Mouse (Mus musculus): ENCODE data around the gene Acap1. TPM values are rescaled to one million over a fixed set of nuclear protein-coding genes. Genes with fewer than 3 reads are reported as not detected.
"Not testable (repeated sequence)": the region's sequence is repeated elsewhere in the genome, so short reads cannot be mapped to it uniquely, and the experiment has no call there.

The Acap1 gene
- polyA plus RNA-seq, 1 experiment from 2014 or later, result 7.1 TPM

DNA sequence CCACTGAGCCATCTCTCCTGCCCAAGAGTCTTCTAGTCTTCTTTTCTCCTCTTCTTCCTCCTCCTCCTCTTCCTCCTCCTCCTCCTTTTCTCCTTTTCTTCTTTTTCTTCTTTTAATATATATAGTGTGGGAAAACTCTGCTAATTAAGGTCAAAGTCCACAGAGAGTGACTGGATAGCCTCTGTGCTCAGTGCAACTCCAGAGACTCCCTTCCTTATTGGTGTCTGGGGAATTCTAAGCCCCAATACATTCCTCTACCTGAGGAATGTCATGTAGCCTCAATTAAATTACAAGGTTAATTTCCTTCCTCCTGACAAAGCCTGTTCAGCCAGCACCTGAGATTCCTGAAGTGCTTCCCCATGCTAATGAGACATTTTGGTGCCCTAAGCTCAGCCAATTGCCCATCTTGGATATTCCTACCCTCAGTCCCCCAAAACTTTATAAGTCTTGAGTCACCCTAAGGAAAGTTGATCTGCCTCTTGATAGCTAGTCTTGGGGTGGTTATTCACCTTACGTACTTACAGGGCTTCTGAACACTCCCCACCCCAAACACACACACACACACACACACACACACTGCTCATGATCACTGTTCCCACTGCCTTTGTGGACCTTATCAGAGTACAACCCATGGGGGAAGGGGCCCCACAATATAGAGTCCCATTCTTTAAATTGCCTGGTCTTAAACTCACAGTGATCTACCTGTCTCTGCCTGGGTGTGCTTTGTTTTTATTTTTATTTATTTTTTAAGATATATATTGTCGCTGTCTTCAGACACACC, 24.9 kb downstream of the Acap1 start:
- no peaks in the 10 kb centered on the region for H3K36me3 ChIP-seq (replicated peaks; ENCODE audit: insufficient read depth, low read length)
- no peak for DNase-seq
- H3K4me1 ChIP-seq (ENCODE audit: insufficient read depth), result peaks cover 5% of the 10 kb centered on the region; the same call in 1 of the 2 replicates
- no peak overlapping the region for H3K27ac ChIP-seq (ENCODE audit: low read depth)
- no peaks in the 10 kb centered on the region for H3K9me3 ChIP-seq (ENCODE audit: low read length)
- 78% methylated on average over 2 of the region's 2 CpGs for WGBS (ENCODE audit: insufficient replicate concordance)
- no peak overlapping the region for H3K4me2 ChIP-seq (ENCODE audit: low read depth, low read length)
- no peak for TF ChIP-seq EP300 (IDR thresholded peaks at IDR 0.05; ENCODE audit: low read depth)
- no peak for TF ChIP-seq CTCF (IDR thresholded peaks at IDR 0.05; ENCODE audit: low read depth)
- H3K4me3 ChIP-seq (ENCODE audit: low read depth, low read length), result no peak overlapping the region
- ATAC-seq, result no peak
- H3K9ac ChIP-seq (replicated peaks), result no peak overlapping the region
- H3K27me3 ChIP-seq (ENCODE audit: insufficient read depth, low read length), result no peaks in the 10 kb centered on the region

DNA sequence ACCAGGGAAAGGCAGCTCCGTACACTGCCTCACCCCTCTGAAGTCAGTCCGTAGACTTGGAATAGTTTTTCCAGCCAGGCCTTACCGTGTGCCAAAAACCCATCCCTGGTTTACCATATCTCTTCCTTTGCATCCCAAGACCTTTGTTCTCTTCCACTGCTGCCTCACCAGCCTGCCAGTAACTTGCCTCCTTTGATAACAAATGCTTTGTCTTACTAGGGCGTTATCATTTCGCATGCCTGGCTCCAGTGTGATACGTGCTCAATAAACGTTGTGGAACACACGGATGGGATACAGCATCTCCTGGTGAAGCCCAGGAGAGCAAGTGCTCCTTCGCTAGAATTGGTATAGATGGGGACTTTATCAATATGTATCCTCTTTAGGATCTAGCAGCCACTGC, 28.0 kb downstream of the Acap1 start:
- no peaks in the 10 kb centered on the region for H3K27me3 ChIP-seq (ENCODE audit: insufficient read depth, low read length)
- H3K36me3 ChIP-seq (replicated peaks; ENCODE audit: insufficient read depth, low read length), result no peaks in the 10 kb centered on the region
- no peak overlapping the region for H3K4me2 ChIP-seq (ENCODE audit: low read depth, low read length)
- H3K27ac ChIP-seq (ENCODE audit: low read depth), result no peak overlapping the region
- DNase-seq (no peak), ATAC-seq (no peak)
- TF ChIP-seq EP300 (IDR thresholded peaks at IDR 0.05; ENCODE audit: low read depth), result no peak
- no peak for TF ChIP-seq CTCF (IDR thresholded peaks at IDR 0.05; ENCODE audit: low read depth)
- 43% methylated on average over 9 of the region's 9 CpGs for WGBS (ENCODE audit: insufficient replicate concordance)
- no peak overlapping the region for H3K4me3 ChIP-seq (ENCODE audit: low read depth, low read length)
- no peak overlapping the region for H3K9ac ChIP-seq (replicated peaks)
- peaks cover 10% of the 10 kb centered on the region for H3K4me1 ChIP-seq (ENCODE audit: insufficient read depth)
- no peaks in the 10 kb centered on the region for H3K9me3 ChIP-seq (ENCODE audit: low read length)

DNA sequence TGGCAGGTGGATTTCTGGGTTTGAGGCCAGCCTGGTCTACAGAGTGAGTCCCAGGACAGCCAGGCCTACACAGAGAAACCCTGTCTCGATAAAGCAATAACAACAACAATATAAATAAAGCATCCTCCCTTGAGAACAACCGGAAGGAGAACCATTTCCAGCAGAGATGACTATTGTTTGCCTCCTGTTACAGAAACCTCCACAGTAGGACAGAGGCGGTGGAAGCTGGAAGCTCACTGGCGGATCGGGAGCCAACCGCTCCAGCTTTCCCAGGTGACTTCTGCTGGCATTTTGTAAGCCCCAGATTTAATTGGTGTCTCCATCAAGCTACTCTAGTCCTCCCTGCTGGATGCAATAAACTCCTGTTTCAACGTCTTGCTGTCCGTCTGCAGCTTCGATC, 29.8 kb downstream of the Acap1 start:
- Histone ChIP-seq H3K4me2 (ENCODE audit: low read depth, low read length) (no peak overlapping the region), H3K9ac (replicated peaks) (no peak overlapping the region), H3K4me1 (ENCODE audit: insufficient read depth) (peaks cover 10% of the 10 kb centered on the region), H3K9me3 (ENCODE audit: low read length) (no peaks in the 10 kb centered on the region), H3K27ac (ENCODE audit: low read depth) (no peak overlapping the region), H3K4me3 (ENCODE audit: low read depth, low read length) (no peak overlapping the region), H3K36me3 (replicated peaks; ENCODE audit: insufficient read depth, low read length) (no peaks in the 10 kb centered on the region), H3K27me3 (ENCODE audit: insufficient read depth, low read length) (no peaks in the 10 kb centered on the region)
- WGBS (ENCODE audit: insufficient replicate concordance), result 88% methylated on average over 9 of the region's 9 CpGs
- DNase-seq, result no peak
- ATAC-seq, result no peak
- TF ChIP-seq CTCF (IDR thresholded peaks at IDR 0.05; ENCODE audit: low read depth), result no peak
- no peak for TF ChIP-seq EP300 (IDR thresholded peaks at IDR 0.05; ENCODE audit: low read depth)

DNA sequence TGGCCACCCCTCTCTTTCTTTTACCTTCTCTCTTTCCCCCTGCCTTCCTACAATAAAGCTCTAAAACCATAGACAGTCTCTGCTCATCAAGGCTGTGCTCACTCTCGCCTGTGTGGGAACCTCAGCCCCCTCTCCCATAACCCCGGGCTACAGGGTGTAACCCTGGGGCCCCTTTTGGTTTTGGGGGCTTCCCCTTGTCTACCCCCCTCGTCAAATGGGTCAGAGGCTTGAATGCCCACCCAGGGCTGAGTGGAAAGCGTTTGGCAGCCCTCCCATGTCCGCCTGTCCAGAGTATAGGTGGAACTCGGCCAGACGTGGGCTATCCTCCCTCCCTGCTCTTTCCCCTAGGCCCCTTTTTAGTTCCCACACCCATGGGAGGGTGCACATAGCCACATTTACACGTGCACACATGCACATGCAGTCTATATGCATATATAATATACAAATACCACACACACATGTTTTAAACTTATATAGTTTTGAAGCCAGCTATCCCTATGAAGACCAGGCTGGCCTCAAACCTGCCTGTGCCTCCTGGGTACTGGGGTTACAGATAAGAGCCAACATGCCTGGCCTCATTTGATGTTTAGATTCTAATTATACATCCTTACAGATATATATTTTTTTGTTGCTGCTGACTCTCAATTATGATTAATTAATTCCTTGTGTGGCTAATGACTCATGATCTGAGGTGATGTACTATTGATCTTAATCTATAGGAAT, 31.0 kb downstream of the Acap1 start:
- Histone ChIP-seq H3K4me1 (ENCODE audit: insufficient read depth) (peaks cover 10% of the 10 kb centered on the region), H3K4me2 (ENCODE audit: low read depth, low read length) (0 out of 2 replicates have a peak overlapping the region, but pooled peaks have one; percentile 7), H3K36me3 (replicated peaks; ENCODE audit: insufficient read depth, low read length) (no peaks in the 10 kb centered on the region), H3K9me3 (ENCODE audit: low read length) (no peaks in the 10 kb centered on the region), H3K27ac (ENCODE audit: low read depth) (no peak overlapping the region), H3K9ac (replicated peaks) (0 out of 2 replicates have a peak overlapping the region, but pooled peaks have one; percentile 21), H3K4me3 (ENCODE audit: low read depth, low read length) (no peak overlapping the region), H3K27me3 (ENCODE audit: insufficient read depth, low read length) (no peaks in the 10 kb centered on the region)
- no peak for TF ChIP-seq EP300 (IDR thresholded peaks at IDR 0.05; ENCODE audit: low read depth)
- TF ChIP-seq CTCF (IDR thresholded peaks at IDR 0.05; ENCODE audit: low read depth), result no peak
- ATAC-seq, result no peak
- WGBS (ENCODE audit: insufficient replicate concordance), result 36% methylated on average over 8 of the region's 8 CpGs
- DNase-seq, result no peak

DNA sequence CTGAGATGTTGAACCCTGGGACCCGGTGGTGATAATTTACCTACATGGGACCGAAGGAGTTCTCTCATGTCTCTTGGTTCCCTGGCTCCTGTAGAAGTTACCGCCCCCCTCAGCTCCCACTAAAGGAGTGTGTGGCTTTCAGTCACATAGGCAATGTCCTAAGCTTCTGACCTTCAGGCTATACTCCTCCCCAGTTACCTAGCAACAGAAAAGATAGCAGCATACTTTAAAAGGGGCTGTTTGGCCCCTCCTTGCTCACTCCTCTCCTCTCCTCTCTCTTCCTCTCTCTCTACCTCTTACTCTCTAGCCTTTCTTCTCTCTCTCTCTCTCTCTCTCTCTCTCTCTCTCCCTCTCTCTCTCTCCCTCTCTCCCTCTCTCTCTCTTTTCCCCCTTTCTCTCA, 31.6 kb downstream of the Acap1 start:
- H3K4me2 ChIP-seq (ENCODE audit: low read depth, low read length); H3K9ac ChIP-seq (replicated peaks); H3K27ac ChIP-seq (ENCODE audit: low read depth); H3K9me3 ChIP-seq (ENCODE audit: low read length); ATAC-seq; H3K36me3 ChIP-seq (replicated peaks; ENCODE audit: insufficient read depth, low read length); DNase-seq; H3K4me3 ChIP-seq (ENCODE audit: low read depth, low read length); H3K27me3 ChIP-seq (ENCODE audit: insufficient read depth, low read length): not testable (repeated sequence)
- H3K4me1 ChIP-seq (ENCODE audit: insufficient read depth), result peaks cover 10% of the 10 kb centered on the region
- 67% methylated on average over 3 of the region's 3 CpGs for WGBS (ENCODE audit: insufficient replicate concordance)

DNA sequence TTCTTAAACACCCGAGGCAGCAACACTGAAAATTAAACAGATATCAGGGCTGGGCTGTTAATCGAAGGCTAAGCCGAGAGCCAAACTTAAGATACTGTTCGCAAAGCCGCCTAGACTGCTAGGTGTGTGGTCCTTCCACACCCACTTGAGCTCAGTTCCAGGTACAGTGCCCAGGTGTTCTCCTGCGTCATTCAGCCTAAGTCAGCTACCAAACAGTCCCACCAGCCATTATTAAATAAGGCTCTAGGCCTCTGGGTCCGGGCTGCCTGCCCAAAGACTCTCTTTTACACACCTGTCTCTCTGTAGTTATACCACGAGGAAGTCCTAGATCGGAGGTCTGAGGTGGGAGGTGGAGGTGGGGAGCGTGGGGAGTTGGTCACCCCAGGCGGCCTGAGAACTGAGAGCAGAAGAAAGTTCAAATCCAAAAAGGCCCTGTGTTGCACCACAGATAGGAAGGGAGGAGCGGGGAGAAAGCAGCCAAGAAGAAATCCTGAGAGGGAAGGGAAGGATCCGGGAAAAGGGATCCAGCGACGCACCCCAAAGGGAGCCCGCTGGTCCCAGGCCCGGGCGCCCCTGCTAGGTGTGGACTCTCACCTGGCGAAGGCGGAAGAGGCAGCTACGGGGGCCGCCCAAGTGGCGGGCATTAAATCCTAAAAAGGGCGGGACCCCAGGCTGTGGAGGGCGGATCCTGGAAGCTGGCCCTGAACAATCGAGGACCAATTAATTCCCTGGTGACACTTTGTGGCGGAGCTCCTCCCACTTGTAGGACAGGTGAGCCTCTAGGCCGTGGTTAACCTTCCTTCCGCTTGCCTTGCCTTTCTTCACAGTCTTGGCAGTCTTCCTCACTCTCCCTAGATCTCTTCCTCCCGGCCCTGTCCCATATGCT, 37.0 kb downstream of the Acap1 start, which contains the start of gene Tnk1:
Gene Tnk1, minus strand, starts transcription at position 618 of the 886 bp plus-strand sequence.
- Histone ChIP-seq H3K27me3 (ENCODE audit: insufficient read depth, low read length) (peaks cover 5% of the 10 kb centered on the region; the same call in 1 of the 2 replicates), H3K9ac (replicated peaks) (no peak within 1 kb of the TSS), H3K27ac (ENCODE audit: low read depth) (no peak within 1 kb of the TSS), H3K9me3 (ENCODE audit: low read length) (no peaks in the 10 kb centered on the region), H3K4me2 (ENCODE audit: low read depth, low read length) (0 out of 2 replicates have a peak within 1 kb of the TSS, but pooled peaks have one; percentile 3), H3K4me3 (ENCODE audit: low read depth, low read length) (no peak within 1 kb of the TSS), H3K4me1 (ENCODE audit: insufficient read depth) (peaks cover 24% of the 10 kb centered on the region), H3K36me3 (replicated peaks; ENCODE audit: insufficient read depth, low read length) (no peaks in the 10 kb centered on the region)
- peak; percentile 17 for DNase-seq
- TF ChIP-seq EP300 (IDR thresholded peaks at IDR 0.05; ENCODE audit: low read depth) (no peak), CTCF (IDR thresholded peaks at IDR 0.05; ENCODE audit: low read depth) (no peak)
- ATAC-seq, result no peak
- 42% methylated on average over 30 of the region's 30 CpGs for WGBS (ENCODE audit: insufficient replicate concordance)
